Mouse (Mus musculus) urinary bladder, postnatal 36 days (tissue): Measurements from ENCODE around the gene Abcc2.

Experiments used
- DNase-seq, 2 experiments: peaks; one replicate each; pipeline ENCODE4 v3.0.0; 2022; ENCODE audit warnings: low spot score in 2 of 2, mixed read lengths in 1 of 2

Gene Abcc2

GRCm38 (mm10) chr19:43777308-43777707 is 4.7 kb upstream of the Abcc2 start:
- DNase-seq: no peak

- DNase-seq: no peak
Measured at GRCm38 (mm10) chr19:43780391-43780790, 1.6 kb upstream of the Abcc2 start.

- no peak for DNase-seq
Measured at GRCm38 (mm10) chr19:43784761-43785160, 2.8 kb downstream of the Abcc2 start.

GRCm38 (mm10) chr19:43786249-43787026 is 4.4 kb downstream of the Abcc2 start:
- no peak for DNase-seq

GRCm38 (mm10) chr19:43789817-43790216 is 7.8 kb downstream of the Abcc2 start:
- no peak for DNase-seq

- DNase-seq: no peak
Measured at GRCm38 (mm10) chr19:43792537-43792936, 10.5 kb downstream of the Abcc2 start.

GRCm38 (mm10) chr19:43793951-43794350 is 12.0 kb downstream of the Abcc2 start:
- no peak for DNase-seq

GRCm38 (mm10) chr19:43795511-43795910 is 13.5 kb downstream of the Abcc2 start:
- DNase-seq: no peak

- peak in 1 of 2 experiments; percentile 33 for DNase-seq
Measured at GRCm38 (mm10) chr19:43797216-43797615, 15.2 kb downstream of the Abcc2 start.

GRCm38 (mm10) chr19:43801427-43802051 is 19.5 kb downstream of the Abcc2 start:
- no peak for DNase-seq

- DNase-seq: no peak
Measured at GRCm38 (mm10) chr19:43803866-43804265, 21.9 kb downstream of the Abcc2 start.

- DNase-seq: no peak
Measured at GRCm38 (mm10) chr19:43809331-43809730, 27.3 kb downstream of the Abcc2 start.

GRCm38 (mm10) chr19:43811419-43811818 is 29.4 kb downstream of the Abcc2 start:
- no peak for DNase-seq

- no peak for DNase-seq
Measured at GRCm38 (mm10) chr19:43813315-43813714, 31.3 kb downstream of the Abcc2 start.

- DNase-seq: peak in 1 of 2 experiments; percentile 17
Measured at GRCm38 (mm10) chr19:43815661-43816414, 33.8 kb downstream of the Abcc2 start.

GRCm38 (mm10) chr19:43826855-43827254 is 44.9 kb downstream of the Abcc2 start:
- no peak for DNase-seq

- peak; percentile 57 to 65 for DNase-seq
Measured at GRCm38 (mm10) chr19:43832425-43833069, 50.6 kb downstream of the Abcc2 start.

- no peak for DNase-seq
Measured at GRCm38 (mm10) chr19:43843184-43843583, 61.2 kb downstream of the Abcc2 start.

- DNase-seq: no peak
Measured at GRCm38 (mm10) chr19:43845331-43845908, 63.4 kb downstream of the Abcc2 start.

GRCm38 (mm10) chr19:43847056-43847455 is 65.1 kb downstream of the Abcc2 start:
- no peak for DNase-seq

GRCm38 (mm10) chr19:43847966-43848365 is 66.0 kb downstream of the Abcc2 start:
- DNase-seq: no peak

- no peak for DNase-seq
Measured at GRCm38 (mm10) chr19:43850026-43850425, 68.0 kb downstream of the Abcc2 start.
